Mouse (Mus musculus): ENCODE data around the gene Sp1.

The Sp1 gene

DNA sequence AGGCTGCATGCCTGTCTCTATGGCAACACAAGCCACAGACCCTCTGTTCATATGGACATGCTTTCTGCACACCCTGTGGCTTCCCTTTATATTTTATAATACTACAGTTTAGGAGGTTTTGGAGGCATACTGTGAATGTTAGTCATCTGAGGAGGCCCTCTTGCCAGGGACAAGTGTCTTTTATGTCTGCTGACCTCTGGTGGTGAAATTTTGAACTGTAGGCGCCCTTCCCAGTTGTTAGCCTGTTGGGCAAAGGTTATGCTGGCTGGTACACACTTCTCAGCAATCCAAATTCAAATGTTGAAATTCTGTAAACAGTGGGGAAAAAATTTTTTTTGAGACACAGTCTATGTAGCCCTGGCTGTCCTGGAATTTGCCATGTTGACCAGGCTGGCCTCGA is 36.5 kb downstream of the Sp1 start:
- DNase-seq (ENCODE audit: low spot score), result peak; percentile 81

DNA sequence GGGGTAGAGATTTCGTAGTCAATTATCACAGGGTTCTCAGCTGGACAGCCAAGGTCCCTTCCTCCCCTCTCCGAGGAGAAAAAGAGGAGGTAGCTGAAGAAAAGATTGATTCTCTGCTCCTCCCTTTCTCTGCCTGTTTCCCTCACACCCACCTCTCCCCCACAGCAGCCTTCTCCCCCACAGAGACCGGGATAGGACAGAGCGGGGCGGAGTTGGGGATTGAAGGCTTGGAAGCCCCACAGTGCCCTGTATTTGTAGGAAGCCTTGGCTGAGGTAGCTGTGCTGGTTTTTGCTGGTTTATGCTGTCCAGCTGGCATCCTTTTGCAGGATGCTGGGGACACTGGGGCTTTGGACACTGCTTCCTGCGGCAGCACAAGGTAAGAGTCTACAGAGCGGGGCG is 39.2 kb downstream of the Sp1 start, which contains the start of gene Amhr2:
Amhr2 (plus strand) TSS at position 222 of the 400 bp plus-strand sequence.
- no peak for DNase-seq (ENCODE audit: low spot score)

- no peak for DNase-seq (ENCODE audit: low spot score)
These were observed 40.5 kb downstream of the Sp1 start for GRCm38 (mm10) chr15:102446448-102446847.

- no peak for DNase-seq (ENCODE audit: low spot score)
These were observed 43.4 kb downstream of the Sp1 start for GRCm38 (mm10) chr15:102449366-102449765.

DNA sequence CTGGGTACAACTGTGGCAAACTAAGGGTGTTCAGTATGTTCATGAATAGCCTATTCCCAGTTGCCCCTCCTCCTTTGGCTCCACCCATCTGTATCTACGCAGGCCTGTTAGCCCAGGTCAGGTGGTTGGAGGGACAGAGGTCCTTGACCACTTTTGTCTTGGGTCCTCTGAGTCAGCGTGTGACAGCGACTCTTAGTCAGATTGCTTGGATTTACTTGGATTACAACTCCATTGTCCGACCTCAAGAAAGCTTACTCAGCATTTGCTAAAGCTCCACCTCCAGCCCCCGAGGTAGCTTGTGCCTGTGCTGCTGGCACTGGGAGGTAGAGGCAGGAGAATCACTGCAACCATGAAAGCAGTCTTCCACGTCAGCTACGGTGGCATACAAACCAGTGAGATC is 45.0 kb downstream of the Sp1 start:
- no peak for DNase-seq (ENCODE audit: low spot score)

GRCm38 (mm10) chr15:102451666-102452430 is 45.9 kb downstream of the Sp1 start:
- DNase-seq (ENCODE audit: low spot score), result peak; percentile 22

- no peak for DNase-seq (ENCODE audit: low spot score)
These were observed 50.0 kb downstream of the Sp1 start for GRCm38 (mm10) chr15:102455993-102456392.

DNA sequence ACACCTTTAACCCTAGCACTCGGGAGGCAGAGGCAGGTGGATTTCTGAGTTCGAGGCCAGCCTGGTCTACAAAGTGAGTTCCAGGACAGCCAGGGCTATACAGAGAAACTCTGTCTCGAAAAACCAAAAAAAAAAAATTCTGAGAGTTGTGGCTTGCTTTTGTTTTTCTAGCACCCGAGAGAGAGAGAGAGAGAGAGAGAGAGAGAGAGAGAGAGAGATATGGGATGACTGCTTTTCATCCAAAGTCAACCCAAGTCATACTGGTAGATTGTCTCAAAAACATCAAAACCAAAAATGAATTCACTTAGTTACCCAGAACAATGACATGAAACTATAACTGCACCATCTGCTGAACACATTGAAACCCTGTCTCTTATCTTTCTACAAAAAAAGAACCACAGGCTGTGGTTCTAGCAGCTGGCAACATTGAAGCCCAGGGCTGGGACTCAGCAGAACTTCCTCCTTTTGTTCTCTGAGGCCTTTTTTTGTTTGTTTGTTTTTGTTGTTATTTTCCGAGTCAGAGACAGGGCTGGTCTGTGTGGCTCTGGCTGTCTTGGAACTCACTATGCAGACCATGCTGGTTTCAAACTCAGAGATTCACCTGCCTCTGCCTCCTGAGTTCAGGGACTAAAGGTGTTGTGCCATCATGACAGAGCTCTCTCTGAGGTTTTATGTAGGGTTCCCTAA is 52.2 kb downstream of the Sp1 start:
- DNase-seq (ENCODE audit: low spot score), result no peak

- DNase-seq (ENCODE audit: low spot score), result peak; percentile 90
These were observed 53.0 kb downstream of the Sp1 start, which contains the start of gene Prr13 for GRCm38 (mm10) chr15:102458904-102459317. Prr13 (plus strand) TSS chr15:102459028.

- no peak for DNase-seq (ENCODE audit: low spot score)
These were observed 53.4 kb downstream of the Sp1 start for GRCm38 (mm10) chr15:102459381-102459780.

DNA sequence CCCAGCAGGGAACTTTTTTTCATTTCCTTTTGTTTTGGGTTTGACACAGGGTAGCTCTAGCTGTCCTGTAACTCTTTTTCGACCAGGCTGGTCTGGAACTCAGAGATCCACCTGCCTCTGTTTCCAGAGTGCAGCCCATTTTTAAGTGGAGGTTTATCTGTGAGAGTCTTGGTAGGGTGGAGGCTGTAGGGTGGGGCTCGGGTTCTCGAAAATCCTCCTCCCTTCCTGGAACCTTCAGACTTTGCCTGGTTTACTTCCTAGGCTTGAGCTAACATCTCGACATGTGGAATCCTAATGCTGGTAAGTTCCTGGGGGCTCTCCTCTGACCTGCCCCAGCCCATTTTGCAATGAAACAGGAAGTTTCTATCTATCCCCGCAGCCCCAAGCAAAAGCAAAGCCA is 53.9 kb downstream of the Sp1 start:
- DNase-seq (ENCODE audit: low spot score), result no peak

GRCm38 (mm10) chr15:102460409-102460808 is 54.5 kb downstream of the Sp1 start:
- DNase-seq (ENCODE audit: low spot score), result no peak

GRCm38 (mm10) chr15:102460971-102461370 is 55.0 kb downstream of the Sp1 start:
- no peak for DNase-seq (ENCODE audit: low spot score)

GRCm38 (mm10) chr15:102461430-102462075 is 55.6 kb downstream of the Sp1 start:
- no peak for DNase-seq (ENCODE audit: low spot score)

DNA sequence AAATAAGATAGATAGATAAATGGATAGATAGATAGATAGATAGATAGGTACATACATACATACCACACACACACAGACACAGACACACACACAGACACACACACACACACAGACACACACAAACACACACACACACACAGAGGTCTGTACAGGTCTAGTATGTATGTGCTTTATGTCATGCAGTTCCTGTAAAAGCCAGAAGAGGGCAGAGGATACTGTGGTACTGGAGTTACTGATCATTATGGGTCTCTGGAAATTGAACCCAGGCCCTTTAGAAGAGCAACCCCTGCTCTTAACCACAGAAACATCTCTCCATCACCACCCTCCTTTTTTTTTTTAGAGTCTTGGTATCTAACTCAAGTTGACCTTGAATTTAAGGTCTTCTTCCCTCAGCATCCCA is 57.7 kb downstream of the Sp1 start:
- no peak for DNase-seq (ENCODE audit: low spot score)

- no peak for DNase-seq (ENCODE audit: low spot score)
These were observed 62.9 kb downstream of the Sp1 start for GRCm38 (mm10) chr15:102468675-102469370.

DNA sequence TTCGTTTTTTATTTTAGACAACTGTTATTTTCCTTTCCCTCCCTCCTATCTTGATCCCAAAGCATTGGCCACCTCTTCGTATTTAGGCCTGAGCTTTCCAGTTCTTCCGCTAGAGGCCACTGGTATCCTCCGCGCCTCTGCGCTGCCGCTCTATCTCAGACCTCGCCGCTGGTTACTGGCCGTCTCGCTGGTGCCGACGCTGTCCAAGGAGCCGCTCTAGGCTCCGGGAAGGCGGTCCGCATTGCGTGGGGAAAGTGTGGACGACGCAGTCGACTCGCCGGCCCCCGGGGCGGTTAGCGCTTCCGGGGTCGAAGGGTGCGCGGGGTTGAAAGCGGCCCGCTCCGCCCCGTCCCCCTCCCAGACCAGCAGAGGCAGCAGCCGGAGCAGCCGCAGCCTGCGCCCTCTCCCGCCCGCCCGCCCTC is 64.3 kb downstream of the Sp1 start, which contains the start of gene Pcbp2:
Pcbp2 (plus strand) TSS at position 357 of the 422 bp plus-strand sequence.
- peak; percentile 91 for DNase-seq (ENCODE audit: low spot score)

DNA sequence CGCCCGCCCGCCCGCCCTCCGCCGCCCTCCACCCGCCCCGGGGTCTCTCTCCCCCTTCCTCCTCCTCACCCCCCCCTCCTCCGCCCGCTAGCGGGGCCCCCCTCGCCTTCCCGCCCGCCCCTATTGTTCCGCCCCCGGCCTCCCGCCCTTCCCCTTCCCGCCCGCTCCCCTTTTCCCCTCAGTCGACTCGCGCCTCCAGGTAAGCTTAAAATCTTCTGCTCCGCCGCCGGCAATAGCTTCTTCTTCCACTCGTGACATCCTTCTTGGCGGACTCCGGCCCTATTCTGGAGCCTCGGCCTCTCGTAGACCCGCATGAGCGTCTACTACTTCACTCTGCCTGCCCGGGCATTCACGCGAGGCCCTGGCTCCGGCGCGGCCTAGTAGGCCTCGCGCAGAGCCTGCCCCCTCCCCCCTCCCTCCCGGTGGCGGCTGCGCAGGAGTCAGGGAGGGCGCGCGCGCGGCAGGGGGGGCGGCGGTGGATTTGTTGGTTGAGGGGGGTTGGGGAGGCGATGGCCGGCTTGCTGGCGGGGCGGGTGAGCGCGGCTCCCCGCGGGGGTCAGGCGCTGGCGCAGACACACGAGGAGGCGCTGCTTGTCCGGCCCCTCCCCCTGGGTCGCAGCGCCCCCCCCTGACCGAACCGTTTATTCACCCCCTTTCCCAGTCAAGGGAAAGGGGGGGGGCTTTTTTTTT is 64.8 kb downstream of the Sp1 start:
- peak; percentile 62 for DNase-seq (ENCODE audit: low spot score)

GRCm38 (mm10) chr15:102471295-102471645 is 65.3 kb downstream of the Sp1 start:
- DNase-seq (ENCODE audit: low spot score), result no peak

- no peak for DNase-seq (ENCODE audit: low spot score)
These were observed 65.8 kb downstream of the Sp1 start for GRCm38 (mm10) chr15:102471727-102472126.

- no peak for DNase-seq (ENCODE audit: low spot score)
These were observed 67.3 kb downstream of the Sp1 start for GRCm38 (mm10) chr15:102473246-102473645.

- DNase-seq (ENCODE audit: low spot score), result no peak
These were observed 68.6 kb downstream of the Sp1 start for GRCm38 (mm10) chr15:102474520-102474919.

Data from left cerebral cortex, adult 11 months (tissue).